Mouse (Mus musculus) CH12.LX (cell line): Measurements from ENCODE around the gene Hk2.

Experiments
- CTCF ChIP-seq, 2 experiments: IDR thresholded peaks in 1 of 2; conservative IDR thresholded peaks in 1 of 2; 2 replicates each; pipeline ENCODE4 v1.5.1; 2011 to 2012; ENCODE audit warnings: low read depth in 2 of 2, low read length in 2 of 2, improper control_type of control experiment in 1 of 2, inconsistent platforms in 1 of 2, mild to moderate bottlenecking in 1 of 2, moderate library complexity in 1 of 2
- EP300 ChIP-seq: IDR thresholded peaks from 2 replicates; pipeline ENCODE4 v1.6.1; 2011; ENCODE audit warnings: low read length, improper control_type of control experiment
- ETS1 ChIP-seq: conservative IDR thresholded peaks from 2 replicates; pipeline ENCODE4 v1.6.1; 2012; ENCODE audit warnings: low read depth, mild to moderate bottlenecking, inconsistent platforms, low read length, improper control_type of control experiment, moderate library complexity
- GABPA ChIP-seq: IDR thresholded peaks from 2 replicates; pipeline ENCODE4 v1.6.1; 2012; ENCODE audit warnings: low read depth, low read length, improper control_type of control experiment, inconsistent platforms; ENCODE audit not compliant: insufficient replicate concordance
- MXI1 ChIP-seq: IDR thresholded peaks from 2 replicates; pipeline ENCODE4 v1.6.1; 2011; ENCODE audit warnings: mild to moderate bottlenecking, low read depth, low read length, improper control_type of control experiment
- NRF1 ChIP-seq: IDR thresholded peaks from 2 replicates; pipeline ENCODE4 v1.6.1; 2014; ENCODE audit warnings: low read depth, mild to moderate bottlenecking, inconsistent platforms, low read length, improper control_type of control experiment, moderate library complexity
- PAX5 ChIP-seq: IDR thresholded peaks from 2 replicates; pipeline ENCODE4 v1.6.1; 2012; ENCODE audit warnings: low read length, inconsistent platforms, mixed read lengths
- POLR2A ChIP-seq: IDR thresholded peaks from 2 replicates; pipeline ENCODE4 v1.6.1; 2011; ENCODE audit warnings: low read depth, mild to moderate bottlenecking, improper control_type of control experiment, low read length

- TF ChIP-seq EP300 (peak; percentile 69), CTCF (conservative IDR thresholded peaks at IDR 0.05 in 1 of 2, IDR thresholded peaks at IDR 0.05 in 1 of 2; ENCODE audit: low read depth in 2 of 2, low read length in 2 of 2) (no peak), MXI1 (no peak; the same call in 1 of the 2 replicates), GABPA (no peak), NRF1 (no peak), POLR2A (peak; percentile 41), ETS1 (no peak), PAX5 (no peak)
These were observed 59.4 kb downstream of the Hk2 start for GRCm38 (mm10) chr6:82714841-82715240.
